Mouse (Mus musculus) MEL (cell line): ENCODE data around the gene Foxb2.

ENCODE experiments used
- E2F4 ChIP-seq: IDR thresholded peaks from 2 replicates; pipeline ENCODE4 v1.6.1; 2011; ENCODE audit warnings: low read depth, low read length, improper control_type of control experiment, borderline replicate concordance
- MXI1 ChIP-seq: IDR thresholded peaks from 2 replicates; pipeline ENCODE4 v1.6.1; 2011; ENCODE audit warnings: mild to moderate bottlenecking, low read depth, low read length, improper control_type of control experiment
- POLR2A ChIP-seq, 2 experiments: IDR thresholded peaks; 2 replicates each; pipeline ENCODE4 v1.6.1; 2011 to 2012; ENCODE audit warnings: low read length in 2 of 2, mild to moderate bottlenecking in 2 of 2, control low read depth in 1 of 2, improper control_type of control experiment in 1 of 2, low read depth in 1 of 2, moderate library complexity in 1 of 2; ENCODE audit not compliant: control insufficient read depth in 1 of 2, insufficient read depth in 1 of 2, poor library complexity in 1 of 2
- USF1 ChIP-seq: IDR thresholded peaks from 2 replicates; pipeline ENCODE4 v1.6.1; 2014; ENCODE audit warnings: low read depth, mild to moderate bottlenecking, inconsistent platforms, low read length, improper control_type of control experiment, moderate library complexity

DNA sequence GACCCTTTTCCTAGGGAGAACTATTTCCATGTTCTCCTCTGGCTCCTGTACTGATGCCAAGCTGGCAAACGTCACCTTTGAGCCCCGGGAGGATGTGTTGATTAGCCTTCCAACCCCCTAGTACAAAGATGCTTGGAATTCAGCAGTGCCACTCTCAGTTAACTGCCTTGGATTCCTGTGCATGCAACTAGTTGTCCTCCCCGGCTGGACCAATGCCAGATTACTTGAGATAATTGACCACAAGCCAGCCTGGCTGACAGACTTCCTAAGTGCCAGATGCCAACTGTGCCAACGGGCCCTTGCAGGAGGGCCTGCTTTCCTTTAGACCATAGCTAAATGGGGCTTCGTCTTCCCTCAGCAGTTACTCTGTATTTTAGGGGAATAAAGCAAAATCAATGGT lies 5.1 kb downstream of the Foxb2 start:
- TF ChIP-seq POLR2A (IDR thresholded peaks at IDR 0.05; ENCODE audit: control insufficient read depth in 1 of 2, insufficient read depth in 1 of 2, low read depth in 1 of 2, low read length in 2 of 2, poor library complexity in 1 of 2), result no peak
- no peak for TF ChIP-seq MXI1
- no peak for TF ChIP-seq E2F4
- TF ChIP-seq USF1, result no peak
